Mouse (Mus musculus): ENCODE measurements around the gene Rrp8.

The Rrp8 gene

DNA sequence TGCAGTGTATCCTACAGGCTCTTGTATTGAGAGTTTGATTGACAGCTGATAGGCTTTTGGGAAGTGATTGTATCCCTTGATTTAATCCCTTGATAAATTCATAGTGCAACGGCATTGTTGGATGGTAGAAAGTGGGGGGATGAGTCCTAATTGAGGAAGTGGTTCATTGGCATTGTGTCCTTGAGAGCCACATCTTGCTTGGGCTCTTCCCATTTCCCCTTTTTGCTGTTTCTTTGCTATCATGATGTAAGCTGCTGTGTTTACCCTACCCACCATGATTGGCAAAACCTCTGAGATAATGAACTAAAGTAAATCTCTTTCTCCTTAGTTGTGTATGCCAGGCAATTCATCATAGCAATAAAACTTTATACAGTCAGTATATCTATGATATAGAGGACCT lies 46.3 kb downstream of the Rrp8 start:
- DNase-seq (ENCODE audit: low spot score): no peak

DNA sequence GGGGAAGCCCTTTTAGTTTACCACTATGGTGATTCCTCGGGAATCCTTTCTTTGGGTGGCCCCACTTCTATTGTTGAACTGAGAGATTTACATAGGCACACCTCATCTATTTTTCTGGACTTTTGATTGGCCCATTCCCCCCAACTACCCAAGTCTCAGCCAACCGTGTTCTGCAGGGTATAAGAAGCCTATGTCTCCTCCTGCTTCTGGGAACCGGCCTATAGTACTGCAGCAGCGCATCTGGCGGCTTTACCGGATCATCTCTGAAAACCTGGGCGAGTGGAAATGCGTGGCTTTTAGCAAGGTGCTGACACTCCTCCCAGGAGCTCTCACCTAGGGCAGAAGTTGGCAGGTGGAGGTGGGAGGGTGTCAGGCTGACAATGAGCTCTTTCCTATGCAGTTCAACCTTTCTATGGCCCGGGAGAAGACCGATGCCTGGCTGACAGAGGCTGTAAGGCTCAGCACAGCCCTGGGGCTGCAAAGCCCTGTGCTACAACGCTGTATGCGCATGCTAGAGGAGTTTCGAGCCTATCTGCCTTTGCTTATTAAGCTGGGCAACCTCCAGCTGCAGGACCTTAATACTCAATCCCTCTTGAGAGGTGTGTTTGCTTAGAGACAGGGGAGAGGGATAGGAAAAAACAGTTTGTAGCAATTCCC lies 51.5 kb downstream of the Rrp8 start:
- DNase-seq (ENCODE audit: low spot score): no peak

Measured in left cerebral cortex, adult 11 months (tissue).